Mouse (Mus musculus): ENCODE measurements around the gene Usp18.

The Usp18 gene

DNA sequence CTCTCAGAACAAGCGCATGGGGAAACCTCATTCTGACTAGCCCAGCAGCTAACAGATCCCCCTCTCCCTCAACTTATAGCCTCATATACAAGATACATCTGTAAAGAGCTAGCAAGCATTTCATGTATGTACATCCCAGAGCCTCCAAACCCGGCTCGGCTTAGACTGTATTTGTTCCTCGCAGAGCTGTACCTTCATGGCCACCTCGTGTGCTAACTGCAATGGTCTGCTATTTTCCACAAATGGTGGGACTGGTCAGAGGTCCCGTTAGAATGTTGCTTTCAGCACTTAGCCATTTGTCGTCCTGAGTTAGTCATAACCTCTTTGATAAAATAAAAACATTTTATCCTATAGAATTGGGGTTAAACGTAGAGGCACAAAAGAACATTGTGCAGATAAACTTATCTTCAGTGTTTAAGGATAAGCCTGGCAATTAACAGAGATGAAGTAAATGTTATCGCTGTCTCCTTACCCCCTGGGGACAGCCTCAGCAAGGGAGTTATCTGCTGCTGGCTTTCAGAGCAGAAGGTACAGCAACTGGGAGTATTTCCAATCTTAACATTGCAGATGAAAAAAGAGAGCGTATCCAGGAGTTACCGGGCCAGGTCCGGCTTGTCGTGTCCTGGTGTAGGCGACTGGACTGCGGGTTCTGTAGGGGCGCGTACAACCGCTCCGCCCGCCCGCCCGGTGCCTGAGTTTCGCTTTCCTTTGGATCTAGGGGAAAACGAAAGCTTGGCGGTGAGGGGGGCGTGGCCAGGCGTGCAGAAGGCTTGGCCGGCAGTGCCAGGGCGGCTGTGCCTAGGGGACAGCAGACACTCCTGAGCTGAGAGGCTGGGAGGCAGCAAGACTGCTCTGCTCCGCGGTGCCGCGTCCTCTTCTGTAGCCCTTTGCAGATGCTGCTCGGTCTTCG is at the start of gene Usp18:
Gene Usp18 (plus strand): TSS at position 780 of the 910 bp plus-strand sequence.
- peak; percentile 83 for DNase-seq (ENCODE audit: extremely low spot score)

DNA sequence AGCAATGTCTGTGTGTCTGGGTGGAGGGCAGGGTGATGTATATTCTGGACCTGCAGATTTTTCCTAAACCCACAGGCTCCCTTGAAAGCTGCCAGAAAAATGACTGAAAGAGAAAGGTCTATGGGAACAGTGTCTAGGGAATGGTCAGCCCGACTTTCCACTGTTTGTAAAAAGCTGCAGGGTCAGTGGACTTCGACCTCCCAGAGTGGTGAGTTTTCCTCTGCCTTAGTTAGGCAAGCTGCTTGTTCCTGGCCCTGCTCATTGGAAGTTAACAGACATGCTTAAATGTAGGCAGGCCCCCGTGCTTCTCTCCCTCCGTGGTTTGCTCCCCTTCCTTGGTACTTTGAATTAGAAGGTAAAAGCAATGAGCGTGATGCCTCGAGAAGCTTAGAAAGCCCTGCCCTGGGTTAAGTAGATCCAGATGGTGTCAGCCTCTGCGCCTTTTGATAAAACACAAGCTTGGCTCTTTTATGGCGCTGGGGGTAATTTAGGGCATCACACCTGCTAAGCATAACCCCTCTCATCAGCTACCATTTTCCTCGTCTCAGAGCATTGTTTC is 47.8 kb upstream of the Usp18 start:
- DNase-seq (ENCODE audit: extremely low spot score), result no peak

DNA sequence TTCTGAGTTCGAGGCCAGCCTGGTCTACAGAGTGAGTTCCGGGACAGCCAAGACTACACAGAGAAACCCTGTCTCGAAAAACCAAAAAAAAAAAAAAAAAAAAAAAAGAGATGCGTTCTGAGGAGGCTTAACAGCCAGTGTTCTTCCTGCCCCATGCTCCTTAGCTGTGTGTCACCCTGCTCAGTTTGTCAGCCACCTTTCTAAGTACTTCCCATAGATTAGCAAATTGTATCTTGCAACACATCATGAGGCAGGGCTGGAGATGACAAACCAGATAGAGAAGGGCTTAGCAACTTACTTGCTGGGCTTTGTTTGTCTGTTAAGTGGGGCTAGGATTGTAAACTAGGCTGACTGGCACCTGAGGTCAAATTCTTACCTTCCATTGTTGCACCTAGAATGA is 45.2 kb upstream of the Usp18 start:
- no peak for DNase-seq (ENCODE audit: extremely low spot score)

DNA sequence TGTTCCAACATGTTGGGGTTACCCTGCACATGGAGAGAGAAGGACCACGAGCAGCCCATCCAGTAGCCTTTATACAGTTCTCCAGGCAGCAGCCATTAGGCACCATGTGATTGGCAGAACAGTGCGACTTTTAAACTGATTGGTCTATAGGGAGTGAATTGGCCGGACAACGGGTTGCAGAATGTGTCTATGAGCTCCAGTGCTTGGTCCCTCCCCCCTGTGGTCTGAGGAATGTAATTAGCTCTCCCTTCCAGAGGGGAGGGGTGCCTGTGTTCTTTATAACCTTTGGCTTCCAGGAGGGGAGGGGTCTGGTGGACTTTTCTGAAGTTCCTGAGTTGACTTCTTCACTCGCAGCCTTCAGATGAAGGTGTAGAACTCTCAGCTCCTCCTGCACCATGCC is 43.7 kb upstream of the Usp18 start:
- DNase-seq (ENCODE audit: extremely low spot score), result no peak

DNA sequence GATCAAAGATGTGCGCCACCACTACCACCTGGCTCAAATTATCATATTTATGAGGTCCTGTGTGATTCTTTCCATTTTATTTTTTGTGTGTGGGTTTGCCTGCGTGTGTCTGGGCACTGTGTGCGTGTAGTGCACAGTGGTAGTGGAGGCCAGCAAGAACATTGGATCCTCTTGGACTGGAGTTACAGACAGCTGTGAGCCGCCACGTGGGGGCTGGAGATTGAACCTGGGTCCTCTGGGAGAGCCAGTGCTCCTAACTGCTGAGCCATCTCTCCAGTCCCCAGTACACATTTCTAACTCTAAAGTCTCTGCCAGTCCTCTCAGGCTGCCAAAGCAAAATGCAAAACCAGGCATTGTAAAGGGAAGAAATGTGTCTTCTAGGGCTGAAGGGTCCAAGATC is 39.2 kb upstream of the Usp18 start:
- DNase-seq (ENCODE audit: extremely low spot score), result no peak

DNA sequence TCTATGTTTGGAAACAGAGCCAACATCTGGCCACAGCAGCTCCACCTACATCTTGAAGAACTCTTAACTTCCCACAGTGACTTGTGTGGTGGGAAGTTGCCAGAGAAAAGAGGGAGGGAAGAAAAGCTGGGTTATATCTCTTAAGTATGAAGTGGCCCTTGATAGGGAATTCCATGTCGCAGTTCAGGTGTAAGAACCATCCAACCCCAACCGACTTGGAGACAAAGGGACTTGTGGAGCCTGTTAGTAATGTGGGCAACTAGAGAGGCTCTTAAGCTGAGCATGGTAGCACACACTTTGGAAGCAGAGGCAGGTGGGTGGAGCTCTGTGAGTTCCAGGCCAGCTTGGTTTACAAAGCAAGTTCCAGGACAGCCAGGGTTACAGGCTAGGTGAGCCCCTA is 36.1 kb upstream of the Usp18 start:
- DNase-seq (ENCODE audit: extremely low spot score), result no peak

DNA sequence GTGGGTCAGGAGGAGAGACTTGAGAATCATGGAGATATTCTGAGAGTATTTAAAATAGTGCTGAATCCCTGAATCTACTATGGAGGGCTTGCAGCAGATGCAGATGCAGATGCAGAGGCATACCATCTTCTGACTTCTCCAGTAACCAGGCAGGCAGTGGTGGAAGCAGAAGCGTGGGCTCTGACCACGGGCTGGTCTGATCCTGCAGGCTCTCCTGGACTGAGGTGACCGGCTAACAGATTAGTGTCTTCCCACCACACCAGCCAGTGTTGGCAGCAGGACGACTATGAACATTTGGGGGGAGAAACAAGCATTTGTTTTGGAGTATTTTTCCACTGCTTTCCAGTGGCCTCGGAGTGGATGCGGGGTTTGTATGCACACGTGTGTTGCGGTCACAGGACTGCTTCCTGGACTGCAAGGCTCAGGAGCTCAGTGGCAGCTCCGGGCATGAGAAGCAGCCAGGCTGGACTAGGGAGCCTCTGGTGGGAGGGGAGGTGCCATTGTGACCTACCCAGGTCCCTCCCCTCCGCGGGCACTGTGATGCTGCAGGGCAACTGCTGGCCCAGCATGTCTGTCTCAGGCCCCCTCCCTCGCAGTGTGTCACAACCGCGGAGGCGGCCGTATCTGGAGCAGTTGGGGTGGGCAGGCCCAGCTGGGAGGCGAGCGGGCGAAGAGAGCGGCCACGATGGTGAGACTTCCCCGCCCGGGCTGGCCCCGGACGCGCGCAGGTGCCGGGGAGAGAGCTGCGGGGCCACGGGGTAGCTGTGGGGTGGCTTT is 35.4 kb upstream of the Usp18 start, which contains the start of gene Tuba8:
Gene Tuba8 (plus strand): TSS at position 548 of the 777 bp plus-strand sequence.
- peak; percentile 49 for DNase-seq (ENCODE audit: extremely low spot score)

DNA sequence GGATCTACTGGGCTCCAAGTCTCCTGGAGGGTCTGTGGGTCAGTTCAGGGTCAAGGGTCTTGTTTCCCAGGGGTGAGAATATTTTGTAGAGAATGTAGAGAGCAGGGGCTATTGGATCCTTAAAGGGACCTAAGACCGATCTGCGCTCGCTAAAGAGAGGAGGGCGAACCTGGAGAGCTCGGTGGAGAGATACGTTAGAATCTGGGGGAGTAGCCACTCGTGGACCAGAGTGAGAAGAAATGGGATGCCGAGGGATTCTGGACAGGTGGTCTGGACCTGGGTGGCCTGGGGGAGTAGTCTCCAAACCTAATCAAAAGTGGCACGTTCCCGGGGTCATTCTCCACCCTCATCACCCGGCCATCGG is 34.8 kb upstream of the Usp18 start:
- DNase-seq (ENCODE audit: extremely low spot score), result no peak

DNA sequence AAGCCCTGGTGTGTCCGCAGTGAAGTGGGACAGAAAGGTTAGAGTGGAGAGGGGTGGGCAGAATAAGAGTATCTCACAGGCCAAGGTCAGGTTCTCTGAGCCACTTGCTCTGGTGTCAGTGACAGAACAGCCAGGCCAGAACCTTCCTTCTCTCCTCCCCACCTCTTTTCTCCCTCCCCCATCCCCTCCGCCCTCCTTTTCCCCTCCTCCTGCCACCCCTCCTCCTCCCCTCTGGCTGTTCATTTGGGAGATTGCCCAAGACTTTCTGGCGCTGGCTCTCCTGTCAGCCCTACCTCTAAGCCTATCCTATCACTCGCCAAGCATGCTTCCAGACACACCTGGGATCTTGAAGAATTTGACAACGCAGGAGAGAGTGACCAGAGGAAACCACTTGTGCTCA is 34.0 kb upstream of the Usp18 start:
- DNase-seq (ENCODE audit: extremely low spot score), result no peak

DNA sequence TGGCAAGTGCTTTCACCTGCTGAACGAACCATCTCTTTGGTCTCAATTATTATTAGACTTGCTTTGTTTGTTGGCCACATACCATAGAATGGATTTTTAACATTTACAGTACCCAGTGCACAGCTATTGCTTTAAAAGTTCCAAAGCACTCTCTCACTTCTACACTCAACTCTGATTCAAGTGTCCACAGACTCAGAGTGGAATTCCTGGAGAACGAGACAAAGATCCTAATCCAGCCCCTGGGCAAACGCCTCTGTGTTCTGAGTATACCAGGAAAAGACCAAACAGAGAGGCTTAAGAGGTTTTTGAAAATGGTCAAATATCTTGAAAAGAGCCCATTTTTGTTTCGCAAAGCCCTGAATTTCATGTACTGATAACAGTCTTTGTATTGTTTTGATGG is 32.7 kb upstream of the Usp18 start:
- no peak for DNase-seq (ENCODE audit: extremely low spot score)

DNA sequence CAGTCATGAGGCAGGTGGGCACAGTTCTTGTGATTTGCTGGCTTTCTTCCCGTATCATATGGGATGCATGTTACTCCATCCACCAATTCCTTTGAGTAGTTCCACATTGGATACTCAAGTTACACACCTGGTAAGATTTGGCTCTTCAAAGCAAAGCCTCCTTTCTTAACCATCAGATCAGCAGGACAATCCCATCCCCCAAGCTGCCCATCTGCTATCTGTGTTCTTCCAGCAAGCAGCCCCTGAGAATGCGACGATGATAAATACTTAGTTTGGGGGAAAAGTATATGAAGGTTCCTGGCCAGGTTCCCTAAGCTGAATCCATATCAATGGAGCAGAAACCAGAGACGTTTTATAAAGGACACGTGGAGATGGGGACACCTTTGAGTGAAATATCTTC is 31.5 kb upstream of the Usp18 start:
- DNase-seq (ENCODE audit: extremely low spot score), result no peak

DNA sequence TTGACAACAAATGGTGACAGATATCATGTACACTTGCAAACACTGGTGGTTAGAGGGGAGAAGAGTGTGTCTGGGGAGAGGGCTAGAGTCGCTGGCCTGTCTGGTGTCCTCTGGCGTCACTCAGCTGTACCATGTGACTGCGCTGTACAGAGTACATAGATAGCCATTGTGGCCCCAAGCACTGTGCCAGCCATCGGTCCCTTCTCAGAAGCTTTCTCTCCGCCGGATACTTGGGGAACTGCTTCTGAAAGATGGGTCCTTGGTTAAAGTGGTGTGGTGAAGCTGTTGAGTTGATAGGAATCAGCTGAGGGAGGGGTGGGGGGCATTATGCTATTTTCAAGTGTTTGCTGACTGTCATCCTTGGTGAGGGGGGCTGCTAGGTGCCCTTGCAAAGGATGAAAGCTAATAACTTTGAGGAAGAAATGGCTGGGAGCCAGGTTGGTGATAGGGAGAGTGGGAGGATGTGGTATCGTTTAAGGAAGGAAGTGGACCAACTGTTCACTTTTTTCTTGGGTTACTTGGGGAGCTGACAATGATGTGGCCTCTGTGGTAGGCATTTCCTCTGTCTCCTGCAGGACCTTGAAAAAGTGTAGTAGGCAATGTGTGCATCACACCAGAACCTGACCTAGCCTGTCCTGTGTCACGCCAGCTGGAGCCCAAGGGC is 30.9 kb upstream of the Usp18 start:
- DNase-seq (ENCODE audit: extremely low spot score), result no peak

DNA sequence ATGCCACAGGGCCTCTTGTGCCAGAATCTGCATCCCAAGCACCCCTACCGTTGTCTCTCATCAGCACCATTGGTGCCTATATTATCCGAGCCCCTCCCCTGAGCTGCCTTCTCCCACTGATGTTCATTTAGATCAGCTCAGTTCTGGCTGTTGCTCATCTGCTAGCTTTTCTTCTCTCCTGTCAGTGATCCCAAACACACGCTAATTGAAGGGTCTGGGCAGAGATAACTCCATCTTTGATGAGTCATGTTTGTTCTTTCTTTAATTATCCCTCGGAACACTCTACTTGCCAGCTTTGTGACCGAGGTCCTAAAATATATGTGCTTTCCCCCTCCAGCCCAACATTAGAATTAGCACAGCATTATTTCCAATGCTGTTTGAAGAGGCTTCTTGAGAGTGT is 30.4 kb upstream of the Usp18 start:
- DNase-seq (ENCODE audit: extremely low spot score), result no peak

DNA sequence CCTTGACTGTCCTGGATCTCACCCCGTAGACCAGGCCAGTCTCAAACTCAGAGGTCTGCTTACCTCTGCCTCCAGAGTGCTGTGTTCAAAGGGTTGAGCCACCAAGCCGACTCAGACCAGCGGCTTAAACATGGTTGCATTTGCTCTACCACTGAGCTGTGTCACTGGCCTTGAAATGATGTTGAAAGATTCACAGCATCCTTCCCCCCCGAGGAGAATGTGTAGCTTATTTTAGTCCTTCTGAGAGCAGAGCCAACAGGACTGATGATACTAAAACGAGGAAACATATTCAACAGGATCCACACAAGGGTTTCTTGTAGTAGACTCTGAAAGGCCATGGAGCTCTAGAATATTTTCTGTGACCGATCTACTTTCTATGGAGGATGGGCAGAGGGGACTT is 29.8 kb upstream of the Usp18 start:
- no peak for DNase-seq (ENCODE audit: extremely low spot score)

DNA sequence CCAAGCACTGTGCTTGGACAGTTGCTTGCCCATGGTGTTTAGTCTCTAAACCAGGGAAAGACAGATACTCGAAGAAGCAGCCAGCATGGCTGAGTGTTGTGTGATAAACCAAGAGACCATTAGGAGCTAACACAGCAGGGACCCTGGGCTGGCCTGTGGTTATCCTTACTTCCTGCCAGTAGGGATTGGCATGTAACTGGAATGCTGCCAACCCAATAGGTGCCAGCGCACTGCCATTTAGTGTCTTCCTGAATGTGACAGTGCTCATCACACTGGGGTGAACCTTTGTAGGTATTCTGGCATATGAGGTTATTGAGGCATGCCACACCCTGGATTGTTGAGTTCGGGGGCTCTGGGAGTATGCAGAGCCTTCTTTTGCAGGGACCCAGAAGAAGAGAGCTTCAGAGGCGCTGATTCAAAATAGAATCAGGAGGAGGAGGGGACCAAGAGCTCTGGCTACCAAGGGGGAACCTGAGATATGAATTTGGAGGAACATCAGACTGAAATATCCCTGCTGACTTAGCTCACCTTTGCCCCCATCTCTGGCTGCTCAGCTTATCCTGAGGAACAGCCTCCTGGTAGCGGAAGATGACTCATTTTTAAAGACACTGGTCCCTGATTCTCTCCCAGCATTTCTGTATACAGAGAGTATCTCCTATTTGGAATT is 29.0 kb upstream of the Usp18 start:
- DNase-seq (ENCODE audit: extremely low spot score), result no peak

DNA sequence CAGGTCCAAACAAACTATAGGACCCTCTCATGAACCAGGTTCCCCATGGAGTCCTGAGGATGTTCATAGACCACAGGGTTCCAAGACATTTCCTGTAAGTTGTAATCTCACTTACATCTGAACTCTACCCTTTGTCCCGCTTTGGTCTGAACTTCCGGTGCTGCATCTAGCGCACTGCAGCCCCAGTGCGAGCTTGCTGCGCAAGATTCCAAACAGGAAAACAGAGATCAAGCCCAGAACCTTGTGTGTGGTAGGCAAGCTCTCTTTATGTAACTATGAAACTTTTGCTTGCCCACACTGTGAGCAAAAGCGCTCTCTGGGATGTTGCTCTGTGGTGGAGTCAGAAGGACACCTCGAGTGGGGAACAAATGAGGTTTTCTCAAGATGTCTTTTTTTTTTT is 27.7 kb upstream of the Usp18 start:
- DNase-seq (ENCODE audit: extremely low spot score), result no peak

DNA sequence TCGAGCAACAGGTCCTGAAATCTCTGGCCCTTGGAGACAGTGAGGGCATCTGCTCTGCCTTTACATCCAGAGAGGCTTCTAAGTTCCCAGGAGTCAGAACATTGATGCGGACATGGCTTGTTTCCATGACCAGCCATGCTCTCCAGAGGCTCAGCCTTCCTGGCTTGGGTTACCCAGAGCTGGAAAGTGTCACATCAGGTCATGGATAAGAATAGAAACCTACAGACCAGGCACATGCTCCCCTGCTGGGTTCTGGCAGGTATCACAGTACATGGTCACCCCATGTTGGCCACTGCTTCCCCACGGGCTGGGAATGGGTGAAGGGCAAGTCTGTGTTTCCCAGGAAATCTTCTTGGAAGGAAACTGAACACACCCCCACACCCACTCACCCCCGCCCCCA is 26.3 kb upstream of the Usp18 start:
- no peak for DNase-seq (ENCODE audit: extremely low spot score)

DNA sequence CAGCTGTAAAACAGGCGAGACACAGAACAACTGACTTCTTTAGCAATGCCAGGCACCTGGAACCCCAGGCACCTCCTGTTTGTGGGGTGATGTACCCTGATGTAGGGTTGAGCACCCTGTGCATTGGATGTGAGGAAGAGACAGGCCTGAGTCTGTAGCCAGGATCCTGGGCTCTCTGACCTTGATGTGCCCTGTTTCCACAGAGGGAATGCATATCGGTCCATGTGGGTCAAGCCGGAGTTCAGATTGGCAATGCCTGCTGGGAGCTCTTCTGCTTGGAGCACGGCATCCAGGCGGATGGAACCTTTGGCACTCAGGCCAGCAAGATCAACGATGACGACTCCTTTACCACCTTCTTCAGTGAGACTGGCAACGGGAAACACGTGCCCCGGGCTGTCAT is 25.5 kb upstream of the Usp18 start:
- no peak for DNase-seq (ENCODE audit: extremely low spot score)

DNA sequence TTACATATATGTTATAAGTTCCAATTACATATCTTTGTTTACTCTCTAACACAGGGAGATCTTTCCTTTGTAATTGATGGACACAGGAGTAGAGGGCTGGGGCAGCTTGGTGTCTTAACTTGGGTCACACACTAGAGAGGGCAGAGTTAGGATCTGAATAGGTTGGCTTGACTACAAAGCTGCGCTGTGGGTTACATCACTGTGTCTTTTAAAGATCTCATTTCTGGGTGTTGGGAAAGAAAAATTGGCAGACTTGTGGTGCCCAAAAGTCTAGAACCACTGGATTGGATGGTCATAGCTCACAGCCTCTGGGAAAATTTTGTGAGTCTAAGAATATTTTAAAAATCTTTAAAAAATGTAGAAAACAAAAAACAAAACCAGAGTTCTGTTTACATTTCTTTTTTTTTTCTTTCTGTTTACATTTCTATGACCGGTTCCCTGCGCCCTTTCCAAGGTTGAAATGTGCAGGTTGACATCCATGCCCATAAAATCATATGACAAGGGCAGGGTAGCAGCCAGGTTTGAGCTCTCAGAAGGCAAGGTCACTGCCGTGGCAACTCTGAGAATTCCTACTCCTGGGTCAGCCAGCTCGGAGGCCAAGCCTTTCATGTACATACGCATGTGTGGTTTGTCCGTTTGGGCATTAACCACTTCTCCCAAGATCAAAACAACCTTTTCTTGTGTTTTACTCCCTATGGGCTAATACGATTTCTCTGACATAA is 23.7 kb upstream of the Usp18 start:
- no peak for DNase-seq (ENCODE audit: extremely low spot score)

DNA sequence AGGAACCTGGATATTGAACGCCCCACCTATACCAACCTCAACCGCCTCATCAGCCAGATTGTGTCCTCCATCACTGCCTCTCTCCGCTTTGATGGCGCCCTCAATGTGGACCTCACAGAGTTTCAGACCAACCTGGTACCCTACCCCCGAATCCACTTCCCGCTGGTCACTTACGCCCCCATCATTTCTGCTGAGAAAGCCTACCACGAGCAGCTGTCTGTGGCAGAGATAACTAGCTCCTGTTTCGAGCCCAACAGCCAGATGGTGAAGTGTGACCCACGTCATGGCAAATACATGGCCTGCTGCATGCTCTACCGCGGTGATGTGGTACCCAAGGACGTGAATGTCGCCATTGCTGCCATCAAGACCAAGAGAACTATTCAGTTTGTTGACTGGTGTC is 22.7 kb upstream of the Usp18 start:
- DNase-seq (ENCODE audit: extremely low spot score), result no peak

DNA sequence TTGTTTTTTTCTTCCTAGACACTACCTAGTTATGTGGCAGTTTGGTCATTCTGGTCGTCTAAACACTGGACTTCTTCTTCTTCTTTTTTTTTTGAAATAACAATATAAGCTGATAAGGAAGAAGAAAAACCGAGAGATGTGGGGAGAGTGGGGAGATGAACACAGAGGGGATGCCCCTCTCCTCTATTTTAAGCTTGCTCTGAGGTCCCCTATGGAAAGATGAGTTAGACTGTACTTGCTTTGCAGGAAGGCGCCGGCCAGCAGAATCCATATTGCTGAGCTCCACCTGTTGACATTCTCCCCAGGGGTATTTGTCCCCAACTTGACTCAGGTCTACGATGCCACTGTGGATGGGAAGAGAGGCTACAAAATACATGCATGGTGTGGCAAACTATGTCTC is 21.6 kb upstream of the Usp18 start:
- no peak for DNase-seq (ENCODE audit: extremely low spot score)

All from embryo, embryonic 9.5 days (tissue).